Mouse (Mus musculus): ENCODE measurements around the gene Tph2. TPM values are rescaled to one million over a fixed set of nuclear protein-coding genes. Genes with fewer than 3 reads are reported as not detected.
A peak's percentile ranks its signal among the peaks of the same experiment; 100 is the strongest.
"Not testable (repeated sequence)": the region's sequence is repeated elsewhere in the genome, so short reads cannot be mapped to it uniquely, and the experiment has no call there.

Gene Tph2
- polyA plus RNA-seq, 1 experiment = 6.7 TPM

DNA sequence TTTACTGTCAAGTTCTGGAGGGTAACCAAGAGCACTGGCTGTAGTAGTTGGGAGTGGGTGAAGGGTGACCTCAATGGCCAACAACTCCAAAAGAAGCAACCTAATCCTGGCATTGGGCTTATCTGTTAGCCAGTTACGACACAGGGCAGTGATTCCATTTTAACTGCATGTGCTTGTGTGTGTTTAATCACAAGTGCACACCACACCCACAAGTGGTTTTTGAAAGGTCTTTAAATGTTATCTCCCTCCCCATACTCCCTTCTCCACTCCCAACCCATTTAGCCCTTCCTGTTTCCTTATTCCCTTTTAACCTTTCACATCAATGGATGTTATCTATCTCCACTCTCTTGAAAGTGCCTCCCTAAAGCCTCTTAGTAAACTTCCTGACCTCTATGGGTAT, 20.5 kb upstream of the Tph2 start:
- 100% methylated on average over 1 of the region's 1 CpGs for WGBS
- no peak overlapping the region for H3K27ac ChIP-seq (ENCODE audit: insufficient read depth, low read length)
- DNase-seq = no peak
- H3K27me3 ChIP-seq (ENCODE audit: control insufficient read depth, insufficient read depth, low read length) = no peaks in the 10 kb centered on the region
- no peaks in the 10 kb centered on the region for H3K4me1 ChIP-seq (ENCODE audit: control insufficient read depth, insufficient read depth, low read length)
- H3K4me3 ChIP-seq (replicated peaks; ENCODE audit: insufficient read depth, low read depth, low read length) = no peak overlapping the region
- TF ChIP-seq POLR2A (IDR thresholded peaks at IDR 0.05; ENCODE audit: borderline replicate concordance, insufficient read depth, low read length) = no peak
- TF ChIP-seq CTCF (IDR thresholded peaks at IDR 0.05; ENCODE audit: borderline replicate concordance, insufficient read depth, low read depth, low read length) = no peak

DNA sequence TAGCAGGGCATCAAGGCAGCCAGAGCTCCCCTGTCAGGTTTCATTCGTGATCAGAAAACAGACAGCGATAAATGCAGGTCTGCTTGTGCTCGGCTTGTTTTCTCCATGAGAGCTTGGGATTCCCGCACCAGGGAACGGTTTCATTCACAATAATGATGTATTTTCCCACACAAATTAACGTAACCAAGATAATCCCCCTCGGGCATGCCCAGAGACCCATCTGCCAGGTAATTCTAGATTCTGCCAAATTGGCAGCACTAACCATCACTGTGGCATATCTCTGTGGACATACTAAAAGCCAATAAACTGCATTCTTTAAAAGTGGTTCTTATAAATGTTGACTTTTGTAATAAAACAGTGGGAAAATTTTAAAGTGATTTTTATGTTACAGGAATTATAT, 6.4 kb upstream of the Tph2 start:
- peak; percentile 41 to 72 for DNase-seq
- H3K4me1 ChIP-seq (ENCODE audit: control insufficient read depth, insufficient read depth, low read length) = no peaks in the 10 kb centered on the region; the same call in 1 of the 2 replicates
- no peak overlapping the region for H3K27ac ChIP-seq (ENCODE audit: insufficient read depth, low read length)
- no peak overlapping the region for H3K4me3 ChIP-seq (replicated peaks; ENCODE audit: insufficient read depth, low read depth, low read length)
- 16% methylated on average over 7 of the region's 7 CpGs for WGBS
- no peaks in the 10 kb centered on the region for H3K27me3 ChIP-seq (ENCODE audit: control insufficient read depth, insufficient read depth, low read length)
- TF ChIP-seq CTCF (IDR thresholded peaks at IDR 0.05; ENCODE audit: borderline replicate concordance, insufficient read depth, low read depth, low read length) = no peak
- TF ChIP-seq POLR2A (IDR thresholded peaks at IDR 0.05; ENCODE audit: borderline replicate concordance, insufficient read depth, low read length) = no peak

DNA sequence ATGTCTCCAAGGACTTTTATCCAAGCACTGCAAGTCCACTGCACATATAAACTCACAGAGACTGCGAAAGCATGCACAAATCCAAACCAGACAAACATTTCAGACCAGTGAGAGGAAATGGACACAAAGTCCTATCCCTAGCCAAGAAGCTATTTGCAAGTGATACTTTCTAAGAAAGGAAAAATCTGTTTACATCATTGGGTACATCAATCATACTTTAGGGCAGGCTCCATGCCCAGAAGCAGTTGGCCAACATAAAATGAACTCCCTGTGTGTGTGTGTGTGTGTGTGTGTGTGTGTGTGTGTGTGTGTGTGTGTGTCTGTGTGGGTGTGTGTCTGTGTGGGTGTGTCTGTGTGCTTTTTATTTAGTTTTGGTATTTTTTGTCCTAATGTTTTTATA, 2.6 kb upstream of the Tph2 start:
- Histone ChIP-seq H3K27me3 (ENCODE audit: control insufficient read depth, insufficient read depth, low read length) (no peaks in the 10 kb centered on the region), H3K4me1 (ENCODE audit: control insufficient read depth, insufficient read depth, low read length) (no peaks in the 10 kb centered on the region; the same call in 1 of the 2 replicates), H3K4me3 (replicated peaks; ENCODE audit: insufficient read depth, low read depth, low read length) (no peak overlapping the region), H3K27ac (ENCODE audit: insufficient read depth, low read length) (no peak overlapping the region)
- 86% methylated on average over 1 of the region's 1 CpGs for WGBS
- TF ChIP-seq POLR2A (IDR thresholded peaks at IDR 0.05; ENCODE audit: borderline replicate concordance, insufficient read depth, low read length) (no peak), CTCF (IDR thresholded peaks at IDR 0.05; ENCODE audit: borderline replicate concordance, insufficient read depth, low read depth, low read length) (no peak)
- DNase-seq = no peak

DNA sequence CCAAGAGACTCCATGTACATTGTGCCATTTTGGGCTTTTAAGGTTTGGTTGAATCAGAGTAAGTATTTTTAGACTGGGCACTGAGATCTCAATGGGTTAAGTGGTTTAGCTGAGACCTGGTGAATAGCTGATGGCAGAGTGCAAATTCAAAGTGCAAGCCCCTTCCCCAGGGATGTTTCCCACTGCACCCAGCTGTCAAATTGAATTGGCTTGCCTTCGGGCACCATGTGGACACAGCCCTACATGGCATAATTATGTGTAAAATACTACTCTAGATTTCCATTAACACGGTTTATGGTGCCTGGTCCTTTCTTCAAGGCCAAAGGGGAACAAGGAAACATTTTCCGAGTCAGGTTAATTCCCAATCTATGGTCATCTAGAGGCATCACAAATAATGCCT, 3.8 kb downstream of the Tph2 start:
- no peaks in the 10 kb centered on the region for H3K4me1 ChIP-seq (ENCODE audit: control insufficient read depth, insufficient read depth, low read length)
- 55% methylated on average over 3 of the region's 3 CpGs for WGBS
- no peaks in the 10 kb centered on the region for H3K27me3 ChIP-seq (ENCODE audit: control insufficient read depth, insufficient read depth, low read length)
- H3K4me3 ChIP-seq (replicated peaks; ENCODE audit: insufficient read depth, low read depth, low read length) = no peak overlapping the region
- DNase-seq = no peak
- no peak overlapping the region for H3K27ac ChIP-seq (ENCODE audit: insufficient read depth, low read length)
- no peak for TF ChIP-seq POLR2A (IDR thresholded peaks at IDR 0.05; ENCODE audit: borderline replicate concordance, insufficient read depth, low read length)
- no peak for TF ChIP-seq CTCF (IDR thresholded peaks at IDR 0.05; ENCODE audit: borderline replicate concordance, insufficient read depth, low read depth, low read length)

DNA sequence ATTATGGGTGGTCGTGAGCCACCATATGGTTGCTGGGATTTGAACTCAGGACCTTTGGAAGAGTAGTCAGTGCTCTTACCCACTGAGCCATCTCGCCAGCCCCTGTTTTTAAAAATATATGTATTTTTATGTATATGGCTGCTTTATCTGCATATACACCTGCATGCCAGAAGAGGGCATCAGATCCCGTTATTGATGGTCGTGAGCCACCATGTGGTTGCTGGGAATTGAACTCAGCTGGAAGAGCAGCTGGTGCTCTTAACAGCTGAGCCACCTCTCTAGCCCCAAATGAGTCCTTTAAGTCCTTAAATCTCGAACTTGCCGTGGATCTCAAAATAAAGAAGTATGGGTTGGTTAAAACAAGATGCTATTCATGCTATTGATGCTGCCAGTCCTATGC, 6.8 kb downstream of the Tph2 start:
- not testable (repeated sequence) for H3K27ac ChIP-seq (ENCODE audit: insufficient read depth, low read length); H3K4me3 ChIP-seq (replicated peaks; ENCODE audit: insufficient read depth, low read depth, low read length); H3K27me3 ChIP-seq (ENCODE audit: control insufficient read depth, insufficient read depth, low read length); DNase-seq; H3K4me1 ChIP-seq (ENCODE audit: control insufficient read depth, insufficient read depth, low read length)
- whole genome bisulfite sequencing = 60% methylated on average over 6 of the region's 6 CpGs

DNA sequence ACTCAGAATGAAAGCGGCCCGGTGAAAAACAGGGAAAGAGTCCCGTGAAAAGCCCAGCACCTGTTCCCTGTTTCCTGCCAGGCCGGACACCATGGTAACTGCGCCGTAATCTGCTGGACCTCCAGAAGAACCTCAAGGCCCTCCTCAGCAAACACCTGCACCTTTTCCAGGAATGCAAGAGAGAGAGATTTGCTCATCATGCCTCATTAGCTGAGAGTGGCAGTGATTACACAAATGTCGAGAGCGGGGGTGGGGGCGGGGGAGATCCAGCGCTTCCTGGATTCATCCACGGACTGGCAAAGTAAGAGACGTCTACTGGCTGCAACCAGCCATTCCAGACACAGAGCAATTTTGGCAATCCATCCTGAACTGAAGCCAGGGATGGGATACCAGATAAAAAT, 9.2 kb downstream of the Tph2 start:
- 7% methylated on average over 12 of the region's 12 CpGs for WGBS
- peak; percentile 77 to 82 for DNase-seq
- no peaks in the 10 kb centered on the region for H3K4me1 ChIP-seq (ENCODE audit: control insufficient read depth, insufficient read depth, low read length)
- no peak overlapping the region for H3K27ac ChIP-seq (ENCODE audit: insufficient read depth, low read length)
- H3K27me3 ChIP-seq (ENCODE audit: control insufficient read depth, insufficient read depth, low read length) = no peaks in the 10 kb centered on the region
- TF ChIP-seq CTCF (IDR thresholded peaks at IDR 0.05; ENCODE audit: borderline replicate concordance, insufficient read depth, low read depth, low read length) (no peak), POLR2A (IDR thresholded peaks at IDR 0.05; ENCODE audit: borderline replicate concordance, insufficient read depth, low read length) (no peak)
- H3K4me3 ChIP-seq (replicated peaks; ENCODE audit: insufficient read depth, low read depth, low read length) = peak overlapping the region; percentile 48

DNA sequence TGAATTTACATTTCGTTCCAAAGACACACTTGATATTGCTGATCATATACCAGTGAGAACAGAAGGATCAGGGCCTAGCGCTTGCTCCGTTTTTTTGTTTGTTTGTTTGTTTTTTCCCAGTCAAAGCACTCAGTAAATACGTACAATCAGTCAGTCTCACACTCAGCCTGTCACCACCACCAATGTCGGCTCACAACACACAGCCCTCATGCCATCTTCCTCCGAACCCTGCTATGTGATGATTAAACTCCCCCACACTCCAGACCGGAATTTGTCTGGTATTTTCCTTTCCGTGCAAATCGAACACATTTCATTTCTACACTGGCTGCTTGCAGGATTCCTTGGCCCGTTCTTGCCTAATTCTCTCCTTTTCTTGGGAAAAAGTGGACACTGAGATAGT, 11.5 kb downstream of the Tph2 start:
- Histone ChIP-seq H3K27me3 (ENCODE audit: control insufficient read depth, insufficient read depth, low read length) (no peaks in the 10 kb centered on the region), H3K27ac (ENCODE audit: insufficient read depth, low read length) (no peak overlapping the region), H3K4me3 (replicated peaks; ENCODE audit: insufficient read depth, low read depth, low read length) (no peak overlapping the region), H3K4me1 (ENCODE audit: control insufficient read depth, insufficient read depth, low read length) (no peaks in the 10 kb centered on the region)
- DNase-seq = no peak
- whole genome bisulfite sequencing = 94% methylated on average over 10 of the region's 10 CpGs
- TF ChIP-seq CTCF (IDR thresholded peaks at IDR 0.05; ENCODE audit: borderline replicate concordance, insufficient read depth, low read depth, low read length) = no peak
- TF ChIP-seq POLR2A (IDR thresholded peaks at IDR 0.05; ENCODE audit: borderline replicate concordance, insufficient read depth, low read length) = no peak

DNA sequence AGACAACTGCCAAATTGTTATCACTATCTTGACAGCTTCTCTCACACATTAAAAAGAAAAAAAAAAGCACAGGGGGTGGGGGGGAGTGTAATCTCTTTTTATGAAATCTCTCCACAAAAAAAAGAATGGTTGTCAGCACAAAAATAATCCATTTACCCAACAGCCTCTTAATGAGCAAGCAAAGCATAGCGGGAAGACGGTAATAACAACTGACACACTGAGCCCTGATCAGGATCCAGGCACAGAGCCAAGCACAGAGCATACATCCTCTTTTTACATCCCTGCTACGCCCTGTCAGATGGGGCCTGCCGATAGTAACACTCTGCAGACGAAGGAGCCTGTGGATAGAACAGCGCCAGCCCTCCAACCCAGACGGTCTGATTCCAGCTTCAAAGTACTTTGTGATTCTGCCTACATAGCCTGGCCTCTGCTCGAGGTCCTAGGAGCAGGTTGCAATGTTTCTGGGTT, 13.4 kb downstream of the Tph2 start:
- peak in 1 of 2 experiments; percentile 43 for DNase-seq
- Histone ChIP-seq H3K27me3 (ENCODE audit: control insufficient read depth, insufficient read depth, low read length) (no peaks in the 10 kb centered on the region), H3K4me1 (ENCODE audit: control insufficient read depth, insufficient read depth, low read length) (no peaks in the 10 kb centered on the region), H3K27ac (ENCODE audit: insufficient read depth, low read length) (no peak overlapping the region), H3K4me3 (replicated peaks; ENCODE audit: insufficient read depth, low read depth, low read length) (no peak overlapping the region)
- WGBS = 28% methylated on average over 8 of the region's 8 CpGs
- TF ChIP-seq POLR2A (IDR thresholded peaks at IDR 0.05; ENCODE audit: borderline replicate concordance, insufficient read depth, low read length) (no peak), CTCF (IDR thresholded peaks at IDR 0.05; ENCODE audit: borderline replicate concordance, insufficient read depth, low read depth, low read length) (no peak)
